Mouse (Mus musculus): ENCODE data around the gene Myl6b. TPM values are rescaled to one million over a fixed set of nuclear protein-coding genes. Genes with fewer than 3 reads are reported as not detected.

Myl6b gene
- total and polyA plus RNA-seq, 2 experiments from 2014 or later, result 4.2 to 34.6 TPM

GRCm38 (mm10) chr10:128544151-128544657, 45.7 kb upstream of the Myl6b start:
- DNase-seq (ENCODE audit: low spot score) (no peak), ATAC-seq (no peak)
- no peak for TF ChIP-seq CTCF (IDR thresholded peaks at IDR 0.05; ENCODE audit: low read depth)
- Histone ChIP-seq H3K36me3 (ENCODE audit: insufficient read depth, low read length) (peaks cover 31% of the 10 kb centered on the region), H3K4me3 (ENCODE audit: low read length) (no peak overlapping the region), H3K9me3 (ENCODE audit: low read length) (no peaks in the 10 kb centered on the region), H3K27ac (no peak overlapping the region), H3K4me2 (ENCODE audit: low read depth, low read length) (no peak overlapping the region), H3K4me1 (ENCODE audit: insufficient read depth, low read length) (0 out of 2 replicates have a peak, but pooled peaks cover 5% of the 10 kb centered on the region), H3K9ac (replicated peaks; ENCODE audit: low read length) (no peak overlapping the region), H3K27me3 (ENCODE audit: insufficient read depth, low read length) (no peaks in the 10 kb centered on the region)
- 96% methylated on average over 15 of the region's 15 CpGs for WGBS

- no peak for ATAC-seq
- 59% methylated on average over 2 of the region's 2 CpGs for WGBS
- no peak overlapping the region for H3K4me2 ChIP-seq (ENCODE audit: low read depth, low read length)
- H3K4me1 ChIP-seq (ENCODE audit: insufficient read depth, low read length), result 0 out of 2 replicates have a peak, but pooled peaks cover 5% of the 10 kb centered on the region
- no peak overlapping the region for H3K27ac ChIP-seq
- H3K9ac ChIP-seq (replicated peaks; ENCODE audit: low read length), result 0 out of 2 replicates have a peak overlapping the region, but pooled peaks have one; percentile 7
- H3K27me3 ChIP-seq (ENCODE audit: insufficient read depth, low read length), result no peaks in the 10 kb centered on the region
- H3K9me3 ChIP-seq (ENCODE audit: low read length), result no peaks in the 10 kb centered on the region
- no peak for DNase-seq (ENCODE audit: low spot score)
- H3K4me3 ChIP-seq (ENCODE audit: low read length), result no peak overlapping the region
- no peak for TF ChIP-seq CTCF (IDR thresholded peaks at IDR 0.05; ENCODE audit: low read depth)
- peaks cover 31% of the 10 kb centered on the region for H3K36me3 ChIP-seq (ENCODE audit: insufficient read depth, low read length)
Measured at GRCm38 (mm10) chr10:128543100-128543499, 44.6 kb upstream of the Myl6b start.

DNA sequence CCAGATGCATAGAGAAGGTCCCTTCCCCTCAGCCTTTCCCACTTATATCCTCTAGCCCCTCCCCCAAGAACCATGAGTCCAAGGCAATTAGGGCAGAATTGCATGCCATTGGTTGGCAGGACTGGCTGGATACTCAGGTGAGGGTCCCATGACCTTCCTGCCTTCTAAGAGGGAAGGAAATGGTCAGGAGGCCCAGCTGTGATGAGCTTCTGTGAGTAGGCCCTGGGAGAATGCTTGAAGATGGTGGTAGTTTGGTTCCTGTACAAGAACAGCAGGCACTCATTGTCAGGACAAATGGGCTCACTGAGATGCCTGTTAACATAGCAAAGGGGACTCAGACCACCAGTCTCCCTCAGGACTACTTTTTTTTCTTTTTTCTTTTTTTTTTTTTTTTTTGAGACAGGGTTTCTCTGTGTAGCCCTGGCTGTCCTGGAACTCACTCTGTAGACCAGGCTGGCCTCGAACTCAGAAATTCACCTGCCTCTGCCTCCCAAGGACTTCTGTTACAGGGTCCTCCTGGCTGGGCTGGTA, 39.9 kb upstream of the Myl6b start:
- no peak overlapping the region for H3K27ac ChIP-seq
- H3K27me3 ChIP-seq (ENCODE audit: insufficient read depth, low read length), result no peaks in the 10 kb centered on the region
- no peak for TF ChIP-seq CTCF (IDR thresholded peaks at IDR 0.05; ENCODE audit: low read depth)
- DNase-seq (ENCODE audit: low spot score), result no peak
- no peak overlapping the region for H3K4me3 ChIP-seq (ENCODE audit: low read length)
- H3K4me1 ChIP-seq (ENCODE audit: insufficient read depth, low read length), result no peaks in the 10 kb centered on the region
- no peak overlapping the region for H3K4me2 ChIP-seq (ENCODE audit: low read depth, low read length)
- H3K9ac ChIP-seq (replicated peaks; ENCODE audit: low read length), result no peak overlapping the region
- WGBS, result 100% methylated on average over 1 of the region's 1 CpGs
- H3K36me3 ChIP-seq (ENCODE audit: insufficient read depth, low read length), result peaks cover 9% of the 10 kb centered on the region; the same call in 1 of the 2 replicates
- no peak for ATAC-seq
- H3K9me3 ChIP-seq (ENCODE audit: low read length), result no peaks in the 10 kb centered on the region

- ATAC-seq (peak; percentile 91), DNase-seq (ENCODE audit: low spot score) (peak; percentile 92)
- Histone ChIP-seq H3K27me3 (ENCODE audit: insufficient read depth, low read length) (no peaks in the 10 kb centered on the region), H3K4me2 (ENCODE audit: low read depth, low read length) (peak overlapping the region; percentile 47), H3K27ac (no peak overlapping the region), H3K36me3 (ENCODE audit: insufficient read depth, low read length) (0 out of 2 replicates have a peak, but pooled peaks cover 3% of the 10 kb centered on the region), H3K9me3 (ENCODE audit: low read length) (no peaks in the 10 kb centered on the region), H3K9ac (replicated peaks; ENCODE audit: low read length) (no peak overlapping the region; the same call in 1 of the 2 replicates), H3K4me1 (ENCODE audit: insufficient read depth, low read length) (no peaks in the 10 kb centered on the region), H3K4me3 (ENCODE audit: low read length) (0 out of 2 replicates have a peak overlapping the region, but pooled peaks have one; percentile 9)
- WGBS, result 15% methylated on average over 18 of the region's 18 CpGs
- peak; percentile 92 for TF ChIP-seq CTCF (IDR thresholded peaks at IDR 0.05; ENCODE audit: low read depth)
Measured at GRCm38 (mm10) chr10:128536266-128536940, 37.9 kb upstream of the Myl6b start.

GRCm38 (mm10) chr10:128535624-128536265, 37.3 kb upstream of the Myl6b start:
- no peak; the same call in 1 of the 2 replicates for ATAC-seq
- no peak for TF ChIP-seq CTCF (IDR thresholded peaks at IDR 0.05; ENCODE audit: low read depth)
- no peak for DNase-seq (ENCODE audit: low spot score)
- Histone ChIP-seq H3K9me3 (ENCODE audit: low read length) (no peaks in the 10 kb centered on the region), H3K9ac (replicated peaks; ENCODE audit: low read length) (no peak overlapping the region; the same call in 1 of the 2 replicates), H3K4me2 (ENCODE audit: low read depth, low read length) (peak overlapping the region; percentile 47), H3K4me1 (ENCODE audit: insufficient read depth, low read length) (no peaks in the 10 kb centered on the region), H3K27me3 (ENCODE audit: insufficient read depth, low read length) (no peaks in the 10 kb centered on the region), H3K4me3 (ENCODE audit: low read length) (0 out of 2 replicates have a peak overlapping the region, but pooled peaks have one; percentile 9), H3K27ac (no peak overlapping the region), H3K36me3 (ENCODE audit: insufficient read depth, low read length) (no peaks in the 10 kb centered on the region)
- 70% methylated on average over 4 of the region's 4 CpGs for WGBS

DNA sequence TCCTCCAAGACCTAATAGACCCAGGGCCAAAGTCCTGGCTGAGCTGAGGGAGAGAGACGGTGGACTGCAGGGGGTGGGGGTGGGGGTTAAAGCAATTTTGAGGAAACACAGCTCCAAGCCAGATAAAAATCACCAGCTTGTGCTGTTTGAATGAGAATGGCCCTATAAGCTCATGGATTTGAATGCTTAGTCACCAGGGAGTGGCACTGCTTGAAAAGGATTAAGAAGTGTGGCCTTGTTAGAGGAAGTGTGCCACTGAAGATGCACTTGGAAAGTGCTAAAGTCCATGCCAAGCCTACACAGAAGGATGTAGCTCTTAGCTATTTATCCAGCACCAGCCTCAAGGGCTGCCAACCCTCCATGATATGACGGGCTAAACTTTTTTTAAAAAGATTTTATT, 36.7 kb upstream of the Myl6b start:
- ATAC-seq (no peak), DNase-seq (ENCODE audit: low spot score) (no peak)
- Histone ChIP-seq H3K4me2 (ENCODE audit: low read depth, low read length) (no peak overlapping the region), H3K36me3 (ENCODE audit: insufficient read depth, low read length) (no peaks in the 10 kb centered on the region), H3K9me3 (ENCODE audit: low read length) (no peaks in the 10 kb centered on the region), H3K9ac (replicated peaks; ENCODE audit: low read length) (no peak overlapping the region), H3K27me3 (ENCODE audit: insufficient read depth, low read length) (no peaks in the 10 kb centered on the region), H3K4me1 (ENCODE audit: insufficient read depth, low read length) (no peaks in the 10 kb centered on the region), H3K4me3 (ENCODE audit: low read length) (no peak overlapping the region), H3K27ac (no peak overlapping the region)
- no peak for TF ChIP-seq CTCF (IDR thresholded peaks at IDR 0.05; ENCODE audit: low read depth)
- WGBS, result 87% methylated on average over 2 of the region's 2 CpGs

Measured in hindbrain, postnatal 0 days (tissue).